Mouse (Mus musculus): ENCODE data around the gene Il16.

Il16 gene

GRCm38 (mm10) chr7:83650638-83651037 lies 94.9 kb downstream of the Il16 start:
- DNase-seq (ENCODE audit: extremely low spot score, low read depth, low spot score): no peak

- no peak for DNase-seq (ENCODE audit: extremely low spot score, low read depth, low spot score)
Observed at GRCm38 (mm10) chr7:83648807-83649206, 96.7 kb downstream of the Il16 start.

- DNase-seq (ENCODE audit: extremely low spot score, low read depth, low spot score): no peak
Observed at GRCm38 (mm10) chr7:83645476-83645875, 100.0 kb downstream of the Il16 start.

GRCm38 (mm10) chr7:83644761-83645160 lies 100.8 kb downstream of the Il16 start:
- DNase-seq (ENCODE audit: extremely low spot score, low read depth, low spot score): no peak

- no peak for DNase-seq (ENCODE audit: extremely low spot score, low read depth, low spot score)
Observed at GRCm38 (mm10) chr7:83643581-83643980, 101.9 kb downstream of the Il16 start.

GRCm38 (mm10) chr7:83641163-83641562 lies 104.4 kb downstream of the Il16 start:
- no peak for DNase-seq (ENCODE audit: extremely low spot score, low read depth, low spot score)

- DNase-seq (ENCODE audit: extremely low spot score, low read depth, low spot score): no peak
Observed at GRCm38 (mm10) chr7:83640581-83640980, 104.9 kb downstream of the Il16 start.

GRCm38 (mm10) chr7:83639084-83639483 lies 106.4 kb downstream of the Il16 start:
- no peak for DNase-seq (ENCODE audit: extremely low spot score, low read depth, low spot score)

GRCm38 (mm10) chr7:83637781-83638583 lies 107.5 kb downstream of the Il16 start:
- DNase-seq (ENCODE audit: extremely low spot score, low read depth, low spot score): no peak

GRCm38 (mm10) chr7:83636425-83636824 lies 109.1 kb downstream of the Il16 start:
- DNase-seq (ENCODE audit: extremely low spot score, low read depth, low spot score): no peak

- no peak for DNase-seq (ENCODE audit: extremely low spot score, low read depth, low spot score)
Observed at GRCm38 (mm10) chr7:83635726-83636125, 109.8 kb downstream of the Il16 start.

- no peak for DNase-seq (ENCODE audit: extremely low spot score, low read depth, low spot score)
Observed at GRCm38 (mm10) chr7:83633856-83634255, 111.7 kb downstream of the Il16 start.

- DNase-seq (ENCODE audit: extremely low spot score, low read depth, low spot score): no peak
Observed at GRCm38 (mm10) chr7:83632682-83633120, 112.8 kb downstream of the Il16 start.

GRCm38 (mm10) chr7:83631828-83632681 lies 113.5 kb downstream of the Il16 start, which contains the start of gene Stard5:
Gene Stard5 (plus strand): TSS chr7:83631959.
- peak; percentile 73 for DNase-seq (ENCODE audit: extremely low spot score, low read depth, low spot score)

GRCm38 (mm10) chr7:83631073-83631827 lies 114.3 kb downstream of the Il16 start:
- DNase-seq (ENCODE audit: extremely low spot score, low read depth, low spot score): no peak

- no peak for DNase-seq (ENCODE audit: extremely low spot score, low read depth, low spot score)
Observed at GRCm38 (mm10) chr7:83627369-83627768, 118.2 kb downstream of the Il16 start.

GRCm38 (mm10) chr7:83626557-83627257 lies 118.8 kb downstream of the Il16 start:
- DNase-seq (ENCODE audit: extremely low spot score, low read depth, low spot score): no peak

- no peak for DNase-seq (ENCODE audit: extremely low spot score, low read depth, low spot score)
Observed at GRCm38 (mm10) chr7:83624065-83624464, 121.5 kb downstream of the Il16 start.

- no peak for DNase-seq (ENCODE audit: extremely low spot score, low read depth, low spot score)
Observed at GRCm38 (mm10) chr7:83622582-83622981, 122.9 kb downstream of the Il16 start.

GRCm38 (mm10) chr7:83618709-83619108 lies 126.8 kb downstream of the Il16 start:
- DNase-seq (ENCODE audit: extremely low spot score, low read depth, low spot score): no peak
